Mouse (Mus musculus) E14TG2a.4 (cell line): ENCODE data around the gene Tiparp.
A peak's percentile ranks its signal among the peaks of the same experiment; 100 is the strongest.

Source experiments
- H3K27me3 ChIP-seq: 2 replicates; pipeline ENCODE4 v1.6.1; 2014; ENCODE audit warnings: low read length, control low read depth; ENCODE audit not compliant: insufficient read depth
- H3K36me3 ChIP-seq: 2 replicates; pipeline ENCODE4 v1.6.1; 2014; ENCODE audit warnings: low read length, control low read depth; ENCODE audit not compliant: insufficient read depth
- H3K4me1 ChIP-seq: replicated peaks from 2 replicates; pipeline ENCODE4 v1.6.1; 2014; ENCODE audit warnings: low read depth, low read length, control low read depth
- H3K4me3 ChIP-seq: replicated peaks from 2 replicates; pipeline ENCODE4 v1.5.1; 2014; ENCODE audit warnings: mild to moderate bottlenecking, low read length
- H3K9me3 ChIP-seq: 2 replicates; pipeline ENCODE4 v1.6.1; 2014; ENCODE audit warnings: low read length, control low read depth
- CTCF ChIP-seq: conservative IDR thresholded peaks from 2 replicates; pipeline ENCODE4 v1.5.1; 2014; ENCODE audit warnings: low read length
- NANOG ChIP-seq: IDR thresholded peaks from 2 replicates; pipeline ENCODE4 v1.6.1; 2014; ENCODE audit warnings: borderline replicate concordance, low read length, mixed read lengths
- POU5F1 ChIP-seq: IDR thresholded peaks from 2 replicates; pipeline ENCODE4 v1.6.1; 2014; ENCODE audit warnings: low read length, borderline replicate concordance

Gene Tiparp

DNA sequence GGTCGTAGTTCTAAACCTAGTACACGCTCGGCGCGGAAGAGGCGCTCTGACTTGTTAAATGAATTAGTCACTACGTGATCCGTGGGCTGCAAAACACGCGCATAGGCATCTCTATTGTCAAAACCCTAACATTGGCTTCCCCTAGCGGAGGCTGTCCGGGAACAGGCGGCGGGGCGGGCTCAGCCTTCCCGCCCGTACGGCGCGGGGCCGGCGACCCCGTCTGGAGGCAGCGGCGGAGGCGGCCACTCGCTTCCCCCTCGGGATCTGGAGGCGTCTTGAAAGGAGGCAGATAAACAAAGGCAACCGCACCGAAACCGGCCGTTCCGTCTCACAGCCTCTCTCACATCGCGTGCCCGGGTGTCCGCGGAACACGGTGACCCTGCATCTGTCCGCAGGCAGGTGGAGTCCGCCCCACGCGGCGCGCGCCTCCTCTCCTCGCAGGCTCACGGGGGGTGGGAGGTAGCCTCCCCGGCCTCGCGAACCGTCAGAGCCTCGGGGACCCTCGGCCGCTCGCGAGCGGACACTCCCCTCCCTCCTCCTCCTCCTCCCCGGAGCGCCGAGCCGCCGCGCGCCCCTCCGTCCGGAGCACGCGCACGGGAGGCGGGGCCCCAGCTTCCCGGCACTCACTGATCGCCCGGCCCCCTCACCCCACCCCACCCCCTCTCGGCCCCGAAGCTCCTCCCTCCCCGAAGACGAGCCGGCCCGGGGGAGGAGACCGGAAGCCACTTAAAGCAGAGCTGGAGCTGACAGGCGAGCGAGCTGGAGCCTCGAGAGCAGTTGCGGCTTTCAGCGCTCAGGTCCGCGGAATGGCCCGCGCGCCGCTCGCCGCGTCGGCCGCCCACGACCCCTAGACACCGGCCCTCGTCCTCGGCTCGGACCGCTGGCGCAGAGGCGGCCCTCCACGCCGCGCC, at the start of gene Tiparp:
Gene Tiparp, plus strand, starts transcription at position 720 of the 911 bp plus-strand sequence.
- H3K4me1 ChIP-seq, result peaks cover 37% of the 10 kb centered on the region
- TF ChIP-seq NANOG, result no peak
- H3K9me3 ChIP-seq, result no peaks in the 10 kb centered on the region
- peak within 1 kb of the TSS; percentile 100 for H3K4me3 ChIP-seq
- peaks cover 5% of the 10 kb centered on the region; the same call in 1 of the 2 replicates for H3K27me3 ChIP-seq
- peaks cover 21% of the 10 kb centered on the region for H3K36me3 ChIP-seq

- peaks cover 66% of the 10 kb centered on the region for H3K4me1 ChIP-seq
- H3K9me3 ChIP-seq, result peaks cover 10% of the 10 kb centered on the region
- TF ChIP-seq NANOG, result no peak
- no peak for TF ChIP-seq CTCF
- TF ChIP-seq POU5F1, result no peak
- H3K4me3 ChIP-seq, result no peak overlapping the region
- H3K27me3 ChIP-seq, result no peaks in the 10 kb centered on the region
- H3K36me3 ChIP-seq, result no peaks in the 10 kb centered on the region
Measured at GRCm38 (mm10) chr3:65480676-65481075, 47.5 kb upstream of the Tiparp start.

GRCm38 (mm10) chr3:65482266-65482665, 45.9 kb upstream of the Tiparp start:
- no peak for TF ChIP-seq NANOG
- Histone ChIP-seq H3K4me3 (no peak overlapping the region), H3K9me3 (peaks cover 10% of the 10 kb centered on the region), H3K4me1 (peaks cover 50% of the 10 kb centered on the region), H3K27me3 (no peaks in the 10 kb centered on the region), H3K36me3 (no peaks in the 10 kb centered on the region)

DNA sequence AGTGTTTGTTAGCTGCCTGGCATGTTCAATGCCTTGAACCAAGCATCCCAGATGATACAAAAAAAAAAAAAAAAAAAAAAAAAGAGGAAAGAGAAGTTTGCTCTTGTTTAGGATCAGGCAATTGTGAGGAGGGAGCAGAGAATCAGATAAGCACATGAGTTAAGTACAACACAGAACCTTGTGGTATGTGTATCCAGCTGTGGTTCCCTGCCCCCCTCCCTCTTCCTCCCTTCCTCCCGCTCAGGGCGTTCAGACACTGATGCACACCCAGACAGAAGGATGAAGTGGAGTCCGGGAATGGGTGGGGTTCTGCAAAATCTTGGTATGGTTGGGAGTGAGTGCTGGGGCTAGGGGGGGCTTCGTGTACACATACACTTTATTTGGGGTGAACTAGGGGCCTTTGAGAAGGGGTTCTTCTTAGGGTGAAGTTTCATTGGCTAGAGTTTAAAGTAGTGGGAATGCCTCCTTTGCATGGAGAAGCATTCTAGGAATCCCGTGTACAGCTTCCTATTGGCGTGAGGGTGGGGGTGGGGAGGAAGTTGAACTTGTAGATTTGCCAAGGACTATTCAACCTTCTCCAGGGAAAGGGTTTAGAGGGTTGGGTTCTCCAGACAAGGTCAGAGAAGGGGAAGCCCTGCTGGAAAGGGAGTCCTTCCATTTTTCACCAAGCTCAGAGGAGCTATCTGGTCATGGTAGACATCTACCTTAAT, 45.4 kb upstream of the Tiparp start:
- Histone ChIP-seq H3K36me3 (no peaks in the 10 kb centered on the region), H3K4me1 (peaks cover 48% of the 10 kb centered on the region), H3K27me3 (no peaks in the 10 kb centered on the region), H3K4me3 (0 out of 2 replicates have a peak overlapping the region, but pooled peaks have one; percentile 26), H3K9me3 (peaks cover 10% of the 10 kb centered on the region)
- no peak for TF ChIP-seq NANOG
- TF ChIP-seq POU5F1, result no peak
- TF ChIP-seq CTCF, result no peak

DNA sequence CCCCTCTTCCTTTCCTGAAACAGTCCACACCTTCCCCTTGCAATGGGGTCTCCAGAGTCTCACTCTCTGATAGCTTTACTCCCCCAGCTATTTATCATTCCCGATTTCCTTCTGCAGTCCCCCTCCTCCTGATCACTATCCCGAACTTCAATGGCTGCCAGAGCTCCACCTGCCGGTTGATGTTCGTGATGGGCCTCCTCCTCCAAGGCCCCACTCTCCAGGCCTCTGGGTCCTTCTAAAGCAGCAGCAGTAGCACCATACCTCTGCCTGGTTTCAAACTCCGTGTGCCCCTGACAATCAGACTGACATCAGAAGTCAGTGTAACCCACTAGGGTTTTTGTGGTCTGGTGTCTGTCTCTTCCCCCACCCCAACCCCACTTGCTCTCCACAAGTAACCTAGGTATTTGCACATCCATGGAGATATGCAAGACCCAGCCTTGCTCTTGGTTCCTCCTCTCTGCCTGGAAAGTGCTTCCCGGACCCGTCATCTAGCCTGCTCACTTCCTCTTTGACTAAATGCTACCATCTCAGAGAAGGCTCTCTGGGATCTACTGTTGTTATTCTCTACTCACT, 44.0 kb upstream of the Tiparp start:
- Histone ChIP-seq H3K4me1 (peaks cover 42% of the 10 kb centered on the region), H3K9me3 (peaks cover 8% of the 10 kb centered on the region), H3K27me3 (no peaks in the 10 kb centered on the region), H3K36me3 (no peaks in the 10 kb centered on the region), H3K4me3 (peak overlapping the region; percentile 8; the same call in 1 of the 2 replicates)
- no peak for TF ChIP-seq NANOG
- peak; percentile 16; the same call in 1 of the 2 replicates for TF ChIP-seq CTCF
- no peak for TF ChIP-seq POU5F1

DNA sequence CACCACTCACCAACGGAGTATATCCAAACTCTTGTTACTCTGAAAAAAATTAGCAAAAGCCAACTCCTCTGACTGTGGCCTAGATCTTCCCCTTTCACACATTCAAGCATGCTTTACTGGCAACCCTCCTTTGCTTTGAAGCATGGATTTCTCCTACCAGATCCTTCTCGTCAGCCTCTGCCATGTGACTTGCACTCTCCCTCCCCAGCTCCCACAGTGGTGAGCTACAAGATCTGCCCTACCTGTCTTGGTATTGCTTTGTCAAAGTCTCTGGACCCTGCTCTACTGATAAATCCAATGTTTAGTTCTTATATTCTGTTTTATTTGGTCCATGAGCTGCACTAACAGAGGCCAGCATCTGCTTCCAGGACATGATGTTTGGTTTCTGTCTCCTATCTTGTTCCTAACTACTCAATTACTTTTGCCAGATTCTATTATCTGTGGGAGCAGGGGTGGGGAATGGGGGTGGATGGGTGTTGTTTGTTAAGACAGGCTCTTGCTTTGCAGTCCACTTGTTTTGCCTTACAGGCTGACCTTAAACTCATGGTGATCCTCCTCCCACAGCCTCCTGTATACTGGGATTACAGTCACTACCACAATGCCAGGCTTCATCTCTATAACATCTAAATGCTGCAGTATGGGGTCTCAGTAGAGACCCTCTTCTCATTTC, 40.7 kb upstream of the Tiparp start:
- H3K4me1 ChIP-seq, result peaks cover 47% of the 10 kb centered on the region
- H3K36me3 ChIP-seq, result no peaks in the 10 kb centered on the region
- no peaks in the 10 kb centered on the region for H3K27me3 ChIP-seq
- no peak for TF ChIP-seq CTCF
- no peak for TF ChIP-seq POU5F1
- no peak for TF ChIP-seq NANOG
- H3K4me3 ChIP-seq, result no peak overlapping the region
- peaks cover 8% of the 10 kb centered on the region for H3K9me3 ChIP-seq

DNA sequence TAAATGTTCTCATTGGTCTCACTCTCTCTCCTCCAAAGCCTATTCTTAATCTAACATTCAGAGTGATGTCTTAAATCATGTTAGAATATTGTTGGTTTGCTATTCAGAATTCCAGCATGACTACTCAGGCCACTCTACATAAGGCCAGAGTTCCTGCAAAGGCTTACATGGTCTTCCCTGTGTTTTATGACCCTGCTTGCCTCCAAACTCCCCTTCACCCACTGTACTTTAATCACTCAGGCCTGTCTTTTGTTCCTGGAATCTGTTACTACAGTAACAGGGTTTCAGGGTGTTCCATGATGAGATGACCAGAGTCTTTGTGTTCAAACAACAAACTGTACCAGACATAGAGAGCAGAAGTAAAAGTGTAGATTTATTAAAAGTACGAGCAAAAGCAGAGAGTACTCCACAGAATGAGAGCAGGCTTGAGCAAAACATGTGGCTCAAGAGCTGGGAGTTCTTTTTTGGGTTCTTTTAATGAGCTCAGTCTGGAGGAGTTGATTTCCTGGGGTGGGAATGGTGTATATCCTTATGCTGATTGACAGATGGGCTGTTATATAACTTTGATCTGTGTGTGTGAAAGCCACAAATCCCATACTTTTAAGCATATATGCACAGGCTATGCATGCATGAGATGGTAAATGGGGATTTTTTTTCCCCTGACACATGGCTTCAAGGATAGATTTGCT, 39.5 kb upstream of the Tiparp start:
- Histone ChIP-seq H3K4me3 (no peak overlapping the region), H3K9me3 (peaks cover 8% of the 10 kb centered on the region), H3K36me3 (no peaks in the 10 kb centered on the region), H3K27me3 (no peaks in the 10 kb centered on the region), H3K4me1 (peaks cover 38% of the 10 kb centered on the region)
- TF ChIP-seq POU5F1, result no peak

DNA sequence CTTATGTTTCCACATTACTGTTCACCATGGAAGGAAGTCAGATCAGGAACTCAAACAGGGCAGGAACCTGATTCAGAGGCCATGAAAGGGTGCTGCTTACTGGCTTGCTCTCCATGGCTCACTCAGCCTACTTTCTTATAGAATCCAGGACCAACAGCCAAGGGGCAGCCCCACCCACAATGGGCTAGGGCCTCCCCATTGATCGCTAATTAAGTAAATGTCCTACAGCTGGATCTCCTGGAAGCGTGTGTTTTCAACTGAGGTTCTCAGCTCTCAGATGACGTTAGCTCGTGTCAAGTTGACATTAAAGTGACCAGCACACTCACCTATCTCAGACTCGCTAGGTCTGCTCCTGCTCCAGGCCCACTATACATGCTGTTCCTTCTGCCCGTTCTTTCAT, 38.6 kb upstream of the Tiparp start:
- H3K4me3 ChIP-seq, result no peak overlapping the region
- TF ChIP-seq POU5F1, result no peak
- no peak for TF ChIP-seq CTCF
- TF ChIP-seq NANOG, result no peak

More for the DNA sequence above, 38.6 kb upstream of the Tiparp start:
- H3K27me3 ChIP-seq, result no peaks in the 10 kb centered on the region
- H3K36me3 ChIP-seq, result no peaks in the 10 kb centered on the region
- peaks cover 8% of the 10 kb centered on the region for H3K9me3 ChIP-seq
- peaks cover 37% of the 10 kb centered on the region for H3K4me1 ChIP-seq
